Mouse (Mus musculus): ENCODE data around the gene Grhpr. TPM values are rescaled to one million over a fixed set of nuclear protein-coding genes. Genes with fewer than 3 reads are reported as not detected.

The Grhpr gene
- polyA plus RNA-seq, 1 experiment = 27.7 TPM

Other genes with a start within 250 kb of the Grhpr start
- gene Zcchc7, start 225.5 kb upstream of the Grhpr start, polyA plus RNA-seq (2012; rRNA removed) = 10.1 and 13.3 TPM in 2 replicates
- gene Zbtb5, start 31.0 kb downstream of the Grhpr start, polyA plus RNA-seq (2012; rRNA removed) = 12.7 and 16.3 TPM in 2 replicates
- 7.2 and 9.2 TPM in 2 replicates for gene Polr1e, start 37.2 kb downstream of the Grhpr start, polyA plus RNA-seq (2012; rRNA removed)
- gene Fbxo10, start 103.2 kb downstream of the Grhpr start, polyA plus RNA-seq (2012; rRNA removed) = 5.2 and 6.6 TPM in 2 replicates
- 39.7 and 44.4 TPM in 2 replicates for gene Tomm5, start 126.7 kb downstream of the Grhpr start, polyA plus RNA-seq (2012; rRNA removed)
- 0.02 and 0.05 TPM in 2 replicates for gene Frmpd1, start 203.5 kb downstream of the Grhpr start, polyA plus RNA-seq (2012; rRNA removed)

All from spleen, adult 2 months (tissue).